Mouse (Mus musculus): ENCODE results near the gene A4gnt. TPM values are rescaled to one million over a fixed set of nuclear protein-coding genes. Genes with fewer than 3 reads are reported as not detected.

The A4gnt gene
- polyA plus RNA-seq, 1 experiment from 2014 or later, result not detected

- H3K9ac ChIP-seq, result no peak overlapping the region
- H3K27me3 ChIP-seq (ENCODE audit: insufficient read depth, low read length), result no peaks in the 10 kb centered on the region
- WGBS, result 69% methylated on average over 16 of the region's 16 CpGs
- no peak for DNase-seq
- TF ChIP-seq CTCF (IDR thresholded peaks at IDR 0.05; ENCODE audit: low read depth), result no peak
- peaks cover 85% of the 10 kb centered on the region for H3K36me3 ChIP-seq (ENCODE audit: insufficient read depth)
- H3K9me3 ChIP-seq (ENCODE audit: low read depth, low read length), result no peaks in the 10 kb centered on the region
- H3K4me1 ChIP-seq (ENCODE audit: insufficient read depth), result no peaks in the 10 kb centered on the region
- no peak overlapping the region for H3K4me2 ChIP-seq
- no peak for ATAC-seq (ENCODE audit: insufficient read depth)
- no peak overlapping the region for H3K4me3 ChIP-seq (ENCODE audit: low read depth, low read length)
- no peak overlapping the region for H3K27ac ChIP-seq (ENCODE audit: low read depth)
Observed at GRCm38 (mm10) chr9:99661606-99662166, 49.4 kb downstream of the A4gnt start.

- no peaks in the 10 kb centered on the region for H3K4me1 ChIP-seq (ENCODE audit: insufficient read depth)
- no peaks in the 10 kb centered on the region for H3K9me3 ChIP-seq (ENCODE audit: low read depth, low read length)
- H3K27me3 ChIP-seq (ENCODE audit: insufficient read depth, low read length), result no peaks in the 10 kb centered on the region
- H3K27ac ChIP-seq (ENCODE audit: low read depth), result no peak overlapping the region
- peak; percentile 85 for TF ChIP-seq CTCF (IDR thresholded peaks at IDR 0.05; ENCODE audit: low read depth)
- 27% methylated on average over 7 of the region's 7 CpGs for WGBS
- DNase-seq (peak; percentile 91), ATAC-seq (ENCODE audit: insufficient read depth) (peak; percentile 49)
- H3K36me3 ChIP-seq (ENCODE audit: insufficient read depth), result peaks cover 85% of the 10 kb centered on the region
- no peak overlapping the region for H3K4me2 ChIP-seq
- no peak overlapping the region for H3K9ac ChIP-seq
- H3K4me3 ChIP-seq (ENCODE audit: low read depth, low read length), result no peak overlapping the region
Observed at GRCm38 (mm10) chr9:99662406-99662805, 50.1 kb downstream of the A4gnt start.

GRCm38 (mm10) chr9:99662887-99663286, 50.6 kb downstream of the A4gnt start:
- DNase-seq, result no peak
- no peak for ATAC-seq (ENCODE audit: insufficient read depth)
- no peak for TF ChIP-seq CTCF (IDR thresholded peaks at IDR 0.05; ENCODE audit: low read depth)
- H3K4me1 ChIP-seq (ENCODE audit: insufficient read depth), result no peaks in the 10 kb centered on the region
- H3K9me3 ChIP-seq (ENCODE audit: low read depth, low read length), result no peaks in the 10 kb centered on the region
- no peak overlapping the region for H3K27ac ChIP-seq (ENCODE audit: low read depth)
- H3K9ac ChIP-seq, result no peak overlapping the region
- no peaks in the 10 kb centered on the region for H3K27me3 ChIP-seq (ENCODE audit: insufficient read depth, low read length)
- no peak overlapping the region for H3K4me2 ChIP-seq
- H3K36me3 ChIP-seq (ENCODE audit: insufficient read depth), result peaks cover 85% of the 10 kb centered on the region
- H3K4me3 ChIP-seq (ENCODE audit: low read depth, low read length), result no peak overlapping the region
- WGBS, result 88% methylated on average over 10 of the region's 10 CpGs

GRCm38 (mm10) chr9:99667596-99667995, 55.3 kb downstream of the A4gnt start:
- H3K36me3 ChIP-seq (ENCODE audit: insufficient read depth), result peaks cover 84% of the 10 kb centered on the region
- no peaks in the 10 kb centered on the region for H3K9me3 ChIP-seq (ENCODE audit: low read depth, low read length)
- 74% methylated on average over 8 of the region's 8 CpGs for WGBS

GRCm38 (mm10) chr9:99671603-99672002, 59.3 kb downstream of the A4gnt start:
- Histone ChIP-seq H3K36me3 (ENCODE audit: insufficient read depth) (peaks cover 44% of the 10 kb centered on the region), H3K27ac (ENCODE audit: low read depth) (no peak overlapping the region), H3K9me3 (ENCODE audit: low read depth, low read length) (no peaks in the 10 kb centered on the region), H3K9ac (no peak overlapping the region), H3K4me2 (no peak overlapping the region), H3K4me3 (ENCODE audit: low read depth, low read length) (no peak overlapping the region), H3K27me3 (ENCODE audit: insufficient read depth, low read length) (no peaks in the 10 kb centered on the region), H3K4me1 (ENCODE audit: insufficient read depth) (no peaks in the 10 kb centered on the region)
- 0 out of 2 replicates have a peak, but pooled peaks have one; percentile 33 for ATAC-seq (ENCODE audit: insufficient read depth)
- WGBS, result 44% methylated on average over 2 of the region's 2 CpGs
- peak; percentile 63 for TF ChIP-seq CTCF (IDR thresholded peaks at IDR 0.05; ENCODE audit: low read depth)
- peak; percentile 54 for DNase-seq

More at GRCm38 (mm10) chr9:99667596-99667995, 55.3 kb downstream of the A4gnt start:
- Histone ChIP-seq H3K4me3 (ENCODE audit: low read depth, low read length) (no peak overlapping the region), H3K4me1 (ENCODE audit: insufficient read depth) (no peaks in the 10 kb centered on the region), H3K4me2 (no peak overlapping the region), H3K9ac (no peak overlapping the region), H3K27me3 (ENCODE audit: insufficient read depth, low read length) (no peaks in the 10 kb centered on the region), H3K27ac (ENCODE audit: low read depth) (no peak overlapping the region)
- ATAC-seq (ENCODE audit: insufficient read depth), result no peak
- TF ChIP-seq CTCF (IDR thresholded peaks at IDR 0.05; ENCODE audit: low read depth), result no peak
- DNase-seq, result no peak

Other genes with a start within 250 kb of the A4gnt start
- 10.3 and 12.2 TPM in 2 replicates for gene Mras, start 175.1 kb upstream of the A4gnt start, polyA plus RNA-seq (2014; fragmentation: Nextera tagmentation; extraction: Ambion mirVana)
- 0.26 TPM in 1 of 2 replicates, not detected in the other for gene Nme9, start 161.0 kb upstream of the A4gnt start, polyA plus RNA-seq (2014; fragmentation: Nextera tagmentation; extraction: Ambion mirVana)
- 26.1 and 26.6 TPM in 2 replicates for gene Armc8, start 43.6 kb upstream of the A4gnt start, polyA plus RNA-seq (2014; fragmentation: Nextera tagmentation; extraction: Ambion mirVana)
- 32.1 and 33.9 TPM in 2 replicates for gene Dbr1, start 36.7 kb upstream of the A4gnt start, polyA plus RNA-seq (2014; fragmentation: Nextera tagmentation; extraction: Ambion mirVana)
- 26.1 and 33.1 TPM in 2 replicates for gene Dzip1l, start 17.0 kb downstream of the A4gnt start, polyA plus RNA-seq (2014; fragmentation: Nextera tagmentation; extraction: Ambion mirVana)
- 178 and 206 TPM in 2 replicates for gene Cldn18, start 104.8 kb downstream of the A4gnt start, polyA plus RNA-seq (2014; fragmentation: Nextera tagmentation; extraction: Ambion mirVana)